Mouse (Mus musculus): Measurements from ENCODE around the gene Olfr287.

Gene Olfr287

GRCm38 (mm10) chr15:98181132-98181711 is 39.6 kb downstream of the Olfr287 start:
- peak; percentile 86 for DNase-seq (ENCODE audit: low read depth, low spot score)
- H3K27me3 ChIP-seq (ENCODE audit: control insufficient read depth, insufficient read depth, low read length, poor library complexity, severe bottlenecking) = no peaks in the 10 kb centered on the region
- no peaks in the 10 kb centered on the region for H3K36me3 ChIP-seq (ENCODE audit: control insufficient read depth, insufficient read depth, low read length, poor library complexity, severe bottlenecking)

GRCm38 (mm10) chr15:98180567-98181131 is 40.2 kb downstream of the Olfr287 start:
- no peaks in the 10 kb centered on the region for H3K36me3 ChIP-seq (ENCODE audit: control insufficient read depth, insufficient read depth, low read length, poor library complexity, severe bottlenecking)
- DNase-seq (ENCODE audit: low read depth, low spot score) = no peak
- H3K27me3 ChIP-seq (ENCODE audit: control insufficient read depth, insufficient read depth, low read length, poor library complexity, severe bottlenecking) = no peaks in the 10 kb centered on the region

GRCm38 (mm10) chr15:98177320-98177719 is 43.5 kb downstream of the Olfr287 start:
- no peaks in the 10 kb centered on the region for H3K27me3 ChIP-seq (ENCODE audit: control insufficient read depth, insufficient read depth, low read length, poor library complexity, severe bottlenecking)
- DNase-seq (ENCODE audit: low read depth, low spot score) = no peak
- no peaks in the 10 kb centered on the region for H3K36me3 ChIP-seq (ENCODE audit: control insufficient read depth, insufficient read depth, low read length, poor library complexity, severe bottlenecking)

GRCm38 (mm10) chr15:98173821-98174220 is 47.0 kb downstream of the Olfr287 start:
- peak; percentile 58 for DNase-seq (ENCODE audit: low read depth, low spot score)
- Histone ChIP-seq H3K27me3 (ENCODE audit: control insufficient read depth, insufficient read depth, low read length, poor library complexity, severe bottlenecking) (no peaks in the 10 kb centered on the region), H3K36me3 (ENCODE audit: control insufficient read depth, insufficient read depth, low read length, poor library complexity, severe bottlenecking) (no peaks in the 10 kb centered on the region)

GRCm38 (mm10) chr15:98172113-98172512 is 48.7 kb downstream of the Olfr287 start:
- no peak for DNase-seq (ENCODE audit: low read depth, low spot score)
- peaks cover 5% of the 10 kb centered on the region; the same call in 1 of the 2 replicates for H3K27me3 ChIP-seq (ENCODE audit: control insufficient read depth, insufficient read depth, low read length, poor library complexity, severe bottlenecking)
- H3K36me3 ChIP-seq (ENCODE audit: control insufficient read depth, insufficient read depth, low read length, poor library complexity, severe bottlenecking) = no peaks in the 10 kb centered on the region

- H3K36me3 ChIP-seq (ENCODE audit: control insufficient read depth, insufficient read depth, low read length, poor library complexity, severe bottlenecking) = no peaks in the 10 kb centered on the region
Observed at GRCm38 (mm10) chr15:98170917-98171316, 49.9 kb downstream of the Olfr287 start.

DNA sequence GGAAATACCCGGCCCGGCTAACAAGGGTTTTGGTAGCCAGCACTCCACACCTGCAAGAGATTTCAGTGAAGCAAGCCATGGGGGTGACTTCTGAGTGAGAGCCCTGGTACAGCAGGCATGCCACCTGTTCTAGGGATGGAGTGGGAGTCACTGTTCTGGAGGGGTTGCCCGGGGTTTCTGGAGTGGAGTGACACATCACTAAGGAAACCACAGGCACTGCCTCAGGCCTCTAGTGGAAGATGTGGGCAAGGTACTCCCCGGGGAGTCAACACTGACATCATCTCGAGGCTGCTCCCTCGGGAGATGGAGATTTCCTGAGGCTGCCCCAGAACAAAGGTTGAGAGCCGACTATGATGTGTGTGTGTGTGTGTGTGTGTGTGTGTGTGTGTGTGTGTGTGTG is 50.5 kb downstream of the Olfr287 start:
- peak; percentile 66 for DNase-seq (ENCODE audit: low read depth, low spot score)
- Histone ChIP-seq H3K27me3 (ENCODE audit: control insufficient read depth, insufficient read depth, low read length, poor library complexity, severe bottlenecking) (peaks cover 5% of the 10 kb centered on the region; the same call in 1 of the 2 replicates), H3K36me3 (ENCODE audit: control insufficient read depth, insufficient read depth, low read length, poor library complexity, severe bottlenecking) (no peaks in the 10 kb centered on the region)

More at GRCm38 (mm10) chr15:98170917-98171316, 49.9 kb downstream of the Olfr287 start:
- no peak for DNase-seq (ENCODE audit: low read depth, low spot score)
- peaks cover 5% of the 10 kb centered on the region; the same call in 1 of the 2 replicates for H3K27me3 ChIP-seq (ENCODE audit: control insufficient read depth, insufficient read depth, low read length, poor library complexity, severe bottlenecking)

DNA sequence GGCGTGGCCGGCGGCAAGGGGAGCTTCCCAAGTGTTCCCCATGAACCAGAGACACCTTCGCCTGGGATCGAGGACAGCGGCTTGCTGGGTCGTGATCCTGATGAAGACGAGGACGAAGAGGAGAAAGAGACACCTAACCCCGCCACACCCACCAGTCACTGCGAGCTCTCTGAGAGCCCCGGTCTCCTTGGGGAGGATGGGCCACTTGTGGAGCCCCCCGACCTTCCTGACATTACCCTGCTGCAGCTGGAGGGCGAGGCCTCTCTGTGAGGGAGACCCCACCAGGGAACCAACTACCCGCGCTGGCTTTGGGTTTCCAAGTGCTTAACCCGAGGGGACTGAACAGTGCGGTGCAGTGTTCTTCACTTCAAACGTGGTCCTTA is 52.2 kb downstream of the Olfr287 start:
- peaks cover 5% of the 10 kb centered on the region; the same call in 1 of the 2 replicates for H3K27me3 ChIP-seq (ENCODE audit: control insufficient read depth, insufficient read depth, low read length, poor library complexity, severe bottlenecking)
- no peak for DNase-seq (ENCODE audit: low read depth, low spot score)
- H3K36me3 ChIP-seq (ENCODE audit: control insufficient read depth, insufficient read depth, low read length, poor library complexity, severe bottlenecking) = no peaks in the 10 kb centered on the region

DNA sequence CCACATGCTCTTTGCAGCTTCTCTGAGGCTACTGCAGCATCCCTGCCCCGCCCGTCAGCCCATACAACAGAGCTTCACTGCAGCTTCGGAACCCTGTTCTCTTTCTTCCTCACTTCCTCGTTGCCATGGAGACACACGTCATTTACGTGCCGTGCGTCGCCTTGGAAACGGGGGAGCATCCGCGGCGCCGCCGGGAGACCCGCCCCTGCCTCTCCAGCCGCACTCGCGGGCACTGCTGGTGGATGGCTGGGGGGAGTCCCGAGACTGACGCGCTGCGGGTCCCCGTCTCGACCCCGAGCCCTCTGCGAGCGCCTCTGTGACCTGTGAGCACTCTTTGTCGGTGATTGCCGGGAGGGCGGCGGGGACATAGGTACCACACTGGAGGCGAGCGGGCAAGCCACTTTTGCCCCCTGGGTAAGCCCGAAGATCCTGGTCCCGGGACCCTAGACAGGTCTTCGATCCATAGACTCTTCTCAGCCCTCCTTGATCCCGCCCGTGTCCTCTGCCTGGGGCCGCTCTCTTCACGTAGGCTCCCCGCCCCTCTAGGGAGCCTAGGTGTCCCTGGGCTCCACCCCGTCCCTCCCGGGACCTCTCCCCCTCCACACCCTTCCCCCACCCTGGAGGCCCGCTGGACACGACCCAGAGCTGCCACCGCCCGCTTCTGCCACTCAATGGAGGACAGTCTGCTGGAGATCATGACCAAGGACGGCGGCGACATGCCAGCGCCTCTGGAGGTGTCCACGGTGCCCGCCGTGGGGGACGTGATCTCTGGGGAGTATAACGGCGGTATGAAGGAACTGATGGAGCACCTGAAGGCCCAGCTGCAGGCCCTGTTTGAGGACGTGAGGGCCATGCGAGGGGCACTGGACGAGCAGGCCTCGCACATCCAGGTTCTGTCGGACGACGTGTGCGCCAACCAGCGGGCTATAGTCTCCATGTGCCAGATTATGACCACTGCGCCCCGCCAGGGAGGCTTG is 52.9 kb downstream of the Olfr287 start:
- H3K27me3 ChIP-seq (ENCODE audit: control insufficient read depth, insufficient read depth, low read length, poor library complexity, severe bottlenecking) = peaks cover 5% of the 10 kb centered on the region; the same call in 1 of the 2 replicates
- no peaks in the 10 kb centered on the region for H3K36me3 ChIP-seq (ENCODE audit: control insufficient read depth, insufficient read depth, low read length, poor library complexity, severe bottlenecking)
- DNase-seq (ENCODE audit: low read depth, low spot score) = peak; percentile 87

DNA sequence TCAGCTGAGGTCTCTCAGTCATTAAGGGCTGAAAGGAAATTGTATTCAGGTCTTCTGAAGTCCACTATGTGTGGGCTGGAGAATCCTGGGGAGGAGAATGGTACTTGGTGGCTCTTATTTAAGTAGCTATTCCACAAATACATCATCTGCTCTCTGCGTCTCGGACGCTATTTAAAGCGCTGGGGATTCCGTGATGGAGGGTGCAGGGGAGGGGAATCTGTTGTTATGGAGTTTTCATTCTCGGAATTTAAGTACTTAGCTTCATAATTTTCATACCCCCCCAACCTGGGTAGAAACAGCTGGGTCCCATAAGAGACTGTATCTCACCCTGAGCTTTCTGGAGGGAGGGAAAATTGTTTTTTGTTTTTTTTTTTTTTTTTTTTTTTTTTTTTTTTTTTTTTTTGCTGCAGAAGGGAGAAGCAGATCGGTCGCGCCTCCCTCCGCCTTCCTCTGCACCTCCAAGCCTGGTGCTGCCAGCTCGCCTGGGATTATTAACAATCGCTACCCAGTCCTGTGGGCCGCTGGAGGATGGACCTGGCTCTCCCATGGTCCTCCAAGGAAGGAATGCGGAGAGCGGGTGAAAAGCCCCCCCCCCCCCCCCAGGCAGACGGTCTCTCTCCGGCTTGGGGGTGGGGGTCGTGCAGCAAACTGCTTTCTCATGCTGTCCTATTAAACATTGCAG is 53.8 kb downstream of the Olfr287 start, which contains the start of gene Ccdc184:
Gene Ccdc184, plus strand, starts transcription at position 196 of the 682 bp plus-strand sequence.
- DNase-seq (ENCODE audit: low read depth, low spot score) = no peak
- H3K36me3 ChIP-seq (ENCODE audit: control insufficient read depth, insufficient read depth, low read length, poor library complexity, severe bottlenecking) = no peaks in the 10 kb centered on the region
- peaks cover 5% of the 10 kb centered on the region; the same call in 1 of the 2 replicates for H3K27me3 ChIP-seq (ENCODE audit: control insufficient read depth, insufficient read depth, low read length, poor library complexity, severe bottlenecking)

DNA sequence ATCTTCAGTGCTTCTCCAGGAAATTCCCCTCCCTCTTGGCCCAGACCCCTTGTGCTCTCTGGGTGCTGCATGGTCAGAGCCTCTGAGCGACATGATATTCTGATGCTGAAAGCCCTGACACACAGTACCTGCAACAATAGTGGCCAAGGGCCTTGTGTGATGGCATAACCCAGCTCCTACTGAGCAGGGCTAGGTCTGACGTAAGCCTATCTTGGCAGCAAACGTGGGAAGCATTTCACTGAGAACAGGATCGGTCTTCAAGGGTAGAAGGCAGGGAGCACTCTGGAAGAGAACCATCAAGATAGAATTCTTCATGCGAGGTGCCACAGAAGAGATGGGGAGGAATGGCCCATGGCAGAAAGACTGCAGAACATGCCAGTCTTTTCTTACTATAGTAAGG is 55.3 kb downstream of the Olfr287 start, which contains the start of gene Asb8:
Gene Asb8, minus strand, starts transcription at position 101 of the 400 bp plus-strand sequence.
- DNase-seq (ENCODE audit: low read depth, low spot score) = no peak
- H3K36me3 ChIP-seq (ENCODE audit: control insufficient read depth, insufficient read depth, low read length, poor library complexity, severe bottlenecking) = no peaks in the 10 kb centered on the region
- peaks cover 5% of the 10 kb centered on the region; the same call in 1 of the 2 replicates for H3K27me3 ChIP-seq (ENCODE audit: control insufficient read depth, insufficient read depth, low read length, poor library complexity, severe bottlenecking)

GRCm38 (mm10) chr15:98162561-98162960 is 58.3 kb downstream of the Olfr287 start:
- 0 out of 2 replicates have a peak, but pooled peaks cover 2% of the 10 kb centered on the region for H3K27me3 ChIP-seq (ENCODE audit: control insufficient read depth, insufficient read depth, low read length, poor library complexity, severe bottlenecking)
- no peak for DNase-seq (ENCODE audit: low read depth, low spot score)

GRCm38 (mm10) chr15:98161026-98161805 is 59.6 kb downstream of the Olfr287 start:
- Histone ChIP-seq H3K36me3 (ENCODE audit: control insufficient read depth, insufficient read depth, low read length, poor library complexity, severe bottlenecking) (no peaks in the 10 kb centered on the region), H3K27me3 (ENCODE audit: control insufficient read depth, insufficient read depth, low read length, poor library complexity, severe bottlenecking) (no peaks in the 10 kb centered on the region)
- DNase-seq (ENCODE audit: low read depth, low spot score) = no peak

More at GRCm38 (mm10) chr15:98162561-98162960, 58.3 kb downstream of the Olfr287 start:
- no peaks in the 10 kb centered on the region for H3K36me3 ChIP-seq (ENCODE audit: control insufficient read depth, insufficient read depth, low read length, poor library complexity, severe bottlenecking)

All from splenic B cell, adult 2 months (primary cell).